Mouse (Mus musculus) embryonic fibroblast, embryonic 13.5 days (primary cell): ENCODE measurements at regions not wholly inside any gene's neighbourhood (a gene's known extent, or its start where the extent isn't known, plus 50 kb on each side); places are given as distances from the start of the nearest gene placed in this dataset.

Source experiments
- CTCF ChIP-seq: IDR thresholded peaks from 2 replicates; pipeline ENCODE4 v1.5.1; 2011; ENCODE audit warnings: mild to moderate bottlenecking, control low read depth, low read length, moderate library complexity, borderline replicate concordance; ENCODE audit not compliant: insufficient read depth
- POLR2A ChIP-seq: IDR thresholded peaks from 2 replicates; pipeline ENCODE4 v1.6.1; 2011; ENCODE audit warnings: low read depth, mild to moderate bottlenecking, control low read depth, low read length, moderate library complexity

- TF ChIP-seq CTCF (no peak), POLR2A (no peak)
Measured at GRCm38 (mm10) chr12:109674766-109675165, 74.6 kb upstream of the Rtl1 start.
